Mouse (Mus musculus): ENCODE measurements at regions not wholly inside any gene's neighbourhood (a gene's known extent, or its start where the extent isn't known, plus 50 kb on each side); places are given as distances from the start of the nearest gene placed in this dataset.

DNA sequence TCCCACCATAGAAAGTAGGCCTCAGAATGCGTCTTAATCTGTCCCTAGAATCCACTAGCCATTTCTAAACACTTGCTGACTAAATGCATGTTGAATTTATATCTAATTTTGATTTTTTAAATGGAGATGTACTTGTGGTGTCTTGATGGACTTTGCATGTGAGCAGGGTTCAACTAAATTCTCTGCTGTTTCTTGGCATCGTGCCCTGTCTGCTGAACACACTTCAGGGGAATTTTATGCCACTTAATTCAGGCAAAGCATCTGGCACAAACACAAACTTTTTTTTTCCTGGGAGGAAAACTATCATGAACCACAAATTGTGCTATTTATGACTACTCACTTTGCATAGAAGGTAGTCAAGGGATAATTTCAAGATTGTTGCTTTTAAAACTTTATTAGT is 87.7 kb downstream of the Stc2 start:
- DNase-seq (ENCODE audit: low read depth, low spot score) = no peak

DNA sequence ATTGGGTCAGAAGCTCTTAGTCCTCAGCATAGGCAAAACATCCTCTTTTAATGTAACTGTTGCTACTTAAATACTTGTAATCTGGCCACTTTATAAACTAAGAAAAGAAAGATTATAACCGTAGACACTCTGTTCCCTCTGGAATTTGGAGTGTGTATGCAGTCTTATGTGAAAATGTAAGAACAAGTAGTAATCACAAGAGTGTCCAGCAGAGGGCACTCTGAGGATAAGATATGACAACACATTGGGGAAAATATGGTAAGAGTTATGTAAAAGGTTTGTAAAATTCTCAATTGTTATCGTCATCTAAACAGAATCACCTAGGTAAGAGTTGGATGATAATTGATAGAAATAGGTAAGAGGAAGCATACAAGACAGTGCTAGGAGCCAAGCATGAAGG is 66.2 kb upstream of the Gm17332 start:
- peak; percentile 58 for DNase-seq (ENCODE audit: low read depth, low spot score)
